Mouse (Mus musculus) forebrain, embryonic 14.5 days (tissue): ENCODE data around the gene Atp5h. TPM values are rescaled to one million over a fixed set of nuclear protein-coding genes. Genes with fewer than 3 reads are reported as not detected.
"Not testable (repeated sequence)": the region's sequence is repeated elsewhere in the genome, so short reads cannot be mapped to it uniquely, and the experiment has no call there.

Experiments
- ATAC-seq: fragments of 200-750 bp; cut with Nextera tagmentation; 2 replicates; pipeline ENCODE4 v1.8.0; 2017; ENCODE audit warnings: mild to moderate bottlenecking, moderate library complexity
- DNase-seq: peaks from one replicate; pipeline ENCODE4 v3.0.0-alpha.2; 2015; ENCODE audit warnings: low spot score
- H3K27ac ChIP-seq: fragments of 300-500 bp; sonication (generic); 2 replicates; pipeline ENCODE4 v1.5.1; 2014; ENCODE audit warnings: low read depth, mild to moderate bottlenecking, control low read depth, low read length, moderate library complexity
- H3K27me3 ChIP-seq: fragments of 300-500 bp; sonication (generic); replicated peaks from 2 replicates; pipeline ENCODE4 v1.6.1; 2014; ENCODE audit warnings: low read length, control low read depth, mixed read lengths; ENCODE audit not compliant: control insufficient read depth, insufficient read depth
- H3K36me3 ChIP-seq: fragments of 300-500 bp; sonication (generic); 2 replicates; pipeline ENCODE4 v1.6.1; 2014; ENCODE audit warnings: low read length, control low read depth; ENCODE audit not compliant: control insufficient read depth, insufficient read depth
- H3K4me1 ChIP-seq: fragments of 300-500 bp; sonication (generic); 2 replicates; pipeline ENCODE4 v1.6.1; 2014; ENCODE audit warnings: antibody characterized with exemption, low read length, control low read depth; ENCODE audit not compliant: control insufficient read depth, insufficient read depth
- H3K4me2 ChIP-seq: fragments of 300-500 bp; sonication (generic); 2 replicates; pipeline ENCODE4 v1.6.1; 2014; ENCODE audit warnings: mild to moderate bottlenecking, control low read depth, low read length
- H3K4me3 ChIP-seq: fragments of 300-500 bp; sonication (generic); 2 replicates; pipeline ENCODE4 v1.5.1; 2014; ENCODE audit warnings: low read depth, low read length, control low read depth
- H3K9ac ChIP-seq: fragments of 300-500 bp; sonication (generic); 2 replicates; pipeline ENCODE4 v1.6.1; 2014; ENCODE audit warnings: mild to moderate bottlenecking, low read length, control low read depth, moderate library complexity
- H3K9me3 ChIP-seq: fragments of 300-500 bp; sonication (generic); replicated peaks from 2 replicates; pipeline ENCODE4 v1.6.1; 2016; ENCODE audit warnings: low read length, control low read depth, mixed read lengths; ENCODE audit not compliant: control insufficient read depth
- WGBS: fragments of 180-500 bp; shearing (Covaris S2); extraction: QIAGEN DNeasy Blood & Tissue Kit; methylation state at CpG from one replicate; pipeline ENCODE4 v1.1.7; 2014; 5-methylcytosine and 5-hydroxymethylcytosine counted together
- polyA plus RNA-seq: library from polyadenylated mRNA; unstranded; fragments of >200 nt; fragmentation: Nextera tagmentation; extraction: Ambion mirVana; gene quantifications from 2 replicates; pipeline ENCODE4 v1.2.1, GENCODE M21; 2014

Gene Atp5h
- polyA plus RNA-seq, 1 experiment from 2014 or later, result 904 TPM

DNA sequence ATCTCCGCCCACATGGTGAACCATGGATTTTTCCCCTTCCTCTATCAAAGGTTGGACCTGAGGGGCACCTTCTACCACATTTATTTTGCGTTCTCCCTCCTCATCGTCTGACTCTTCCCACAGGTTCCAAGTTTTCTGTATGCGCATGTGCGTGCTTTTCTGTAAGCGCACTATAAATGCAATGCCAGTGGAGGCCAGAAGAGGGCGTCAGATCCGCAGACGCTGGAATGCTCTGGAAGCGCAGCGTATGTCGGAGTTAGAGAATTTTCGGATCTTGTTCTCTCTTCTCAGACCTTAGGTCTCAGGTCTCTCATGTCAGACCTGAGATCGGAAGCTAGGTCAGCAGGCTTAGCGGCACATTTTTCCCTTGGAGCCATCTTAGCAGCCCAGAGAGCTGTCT lies 35.9 kb upstream of the Atp5h start:
- no peak overlapping the region for H3K27ac ChIP-seq
- H3K9ac ChIP-seq, result no peak overlapping the region
- H3K36me3 ChIP-seq, result no peaks in the 10 kb centered on the region
- no peaks in the 10 kb centered on the region for H3K27me3 ChIP-seq
- no peaks in the 10 kb centered on the region for H3K9me3 ChIP-seq
- no peaks in the 10 kb centered on the region for H3K4me1 ChIP-seq
- WGBS, result 86% methylated on average over 15 of the region's 15 CpGs
- no peak for DNase-seq
- H3K4me3 ChIP-seq, result no peak overlapping the region
- H3K4me2 ChIP-seq, result no peak overlapping the region
- ATAC-seq, result no peak

DNA sequence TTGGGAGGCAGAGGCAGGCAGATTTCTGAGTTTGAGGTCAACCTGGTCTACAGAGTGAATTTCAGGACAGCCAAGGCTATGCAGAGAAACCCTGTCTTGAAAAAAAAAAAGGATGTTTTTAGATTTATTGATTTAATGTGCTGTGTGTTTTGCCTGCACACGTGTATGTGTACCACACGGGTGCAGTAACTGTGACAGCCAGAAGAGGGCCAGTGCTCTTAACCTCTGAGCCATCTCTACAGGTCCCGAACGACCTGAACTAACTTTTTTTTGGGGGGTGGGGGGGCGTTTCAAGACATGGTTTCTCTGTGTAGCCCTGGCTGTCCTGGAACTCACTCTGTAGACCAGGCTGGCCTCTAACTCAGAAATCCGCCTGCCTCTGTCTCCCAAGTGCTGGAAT lies 35.1 kb upstream of the Atp5h start:
- not testable (repeated sequence) for H3K4me2 ChIP-seq, H3K4me3 ChIP-seq, H3K36me3 ChIP-seq, H3K9ac ChIP-seq, DNase-seq, H3K27ac ChIP-seq, H3K27me3 ChIP-seq, H3K4me1 ChIP-seq, H3K9me3 ChIP-seq, ATAC-seq
- WGBS, result 82% methylated on average over 6 of the region's 6 CpGs

DNA sequence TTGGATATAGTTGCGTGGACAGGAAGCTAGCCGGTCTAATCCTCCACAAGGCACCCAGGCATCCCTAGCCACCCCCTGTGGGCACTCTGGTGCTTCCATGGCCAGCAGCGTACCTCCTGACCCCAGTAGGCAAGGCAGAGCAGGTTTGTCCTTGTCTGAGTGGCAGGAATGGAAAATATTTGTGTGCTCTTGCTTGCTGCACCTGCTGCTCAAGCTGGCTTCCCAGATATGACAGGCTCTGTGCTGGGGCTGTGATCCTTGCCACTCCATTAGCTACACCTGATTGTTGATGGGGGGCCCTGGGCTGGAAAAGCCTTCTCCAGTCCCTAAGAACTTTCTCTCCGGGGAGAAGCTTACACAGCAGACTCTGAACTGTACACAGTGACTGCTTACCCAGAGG lies 33.5 kb upstream of the Atp5h start:
- H3K9ac ChIP-seq, result no peak overlapping the region
- H3K4me1 ChIP-seq, result no peaks in the 10 kb centered on the region
- ATAC-seq, result no peak
- H3K4me3 ChIP-seq, result no peak overlapping the region
- no peak for DNase-seq
- WGBS, result 71% methylated on average over 4 of the region's 4 CpGs
- no peaks in the 10 kb centered on the region for H3K9me3 ChIP-seq
- H3K4me2 ChIP-seq, result no peak overlapping the region
- H3K27ac ChIP-seq, result no peak overlapping the region
- no peaks in the 10 kb centered on the region for H3K36me3 ChIP-seq
- no peaks in the 10 kb centered on the region for H3K27me3 ChIP-seq

DNA sequence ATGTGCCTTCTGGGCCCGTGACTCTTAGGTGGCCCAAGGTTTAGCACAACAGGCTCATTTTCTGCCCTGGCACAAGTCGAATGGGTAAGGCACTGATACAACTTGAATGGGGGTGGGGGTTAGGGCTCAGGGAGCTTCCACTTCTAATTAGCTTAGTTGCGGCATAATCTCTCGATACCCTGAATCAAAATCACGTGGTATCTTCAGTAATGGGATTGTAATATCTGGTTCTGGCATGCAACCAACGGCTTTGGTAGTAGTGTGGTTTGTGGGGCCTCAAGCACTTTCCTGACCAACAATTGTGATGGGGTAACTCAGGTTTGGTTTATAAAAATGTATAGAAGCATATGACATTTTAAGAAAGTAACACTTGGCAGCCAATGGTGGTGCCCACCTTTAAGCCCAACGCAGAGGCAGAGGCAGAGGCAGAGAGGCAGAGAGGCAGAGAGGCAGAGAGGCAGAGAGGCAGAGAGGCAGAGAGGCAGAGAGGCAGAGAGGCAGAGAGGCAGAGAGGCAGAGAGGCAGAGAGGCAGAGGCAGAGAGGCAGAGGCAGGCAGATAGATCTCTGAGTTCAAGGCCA lies 32.6 kb upstream of the Atp5h start:
- WGBS, result 64% methylated on average over 7 of the region's 7 CpGs
- Histone ChIP-seq H3K36me3 (no peaks in the 10 kb centered on the region), H3K4me1 (no peaks in the 10 kb centered on the region), H3K4me3 (no peak overlapping the region), H3K4me2 (no peak overlapping the region), H3K9me3 (no peaks in the 10 kb centered on the region), H3K27ac (no peak overlapping the region), H3K27me3 (no peaks in the 10 kb centered on the region), H3K9ac (no peak overlapping the region)
- DNase-seq, result no peak
- no peak for ATAC-seq

DNA sequence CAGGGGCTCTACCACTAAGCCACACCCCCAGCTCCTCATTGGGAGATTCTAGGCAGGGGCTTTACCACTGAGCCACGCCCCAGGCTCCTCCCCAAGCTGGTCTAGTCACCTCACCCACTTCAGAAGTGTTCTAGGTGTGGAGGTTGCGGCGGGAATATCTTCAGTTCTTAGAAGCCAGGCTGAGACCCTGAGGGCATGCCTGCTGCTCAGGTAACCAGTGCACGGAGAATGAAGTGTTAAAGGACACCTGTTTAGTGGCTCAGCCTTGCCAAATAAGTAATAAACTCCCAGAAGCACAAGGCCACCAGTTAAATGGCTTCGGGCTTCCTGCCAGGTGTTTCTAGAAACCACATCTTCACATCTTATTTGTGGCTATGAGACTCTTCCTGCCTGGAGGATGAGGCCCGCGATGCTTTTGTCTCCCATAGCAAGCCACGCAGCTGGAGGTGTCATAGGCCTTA lies 32.0 kb upstream of the Atp5h start:
- Histone ChIP-seq H3K9me3 (no peaks in the 10 kb centered on the region), H3K36me3 (no peaks in the 10 kb centered on the region), H3K27me3 (no peaks in the 10 kb centered on the region), H3K4me3 (no peak overlapping the region), H3K4me2 (no peak overlapping the region), H3K4me1 (no peaks in the 10 kb centered on the region), H3K27ac (no peak overlapping the region), H3K9ac (no peak overlapping the region)
- 83% methylated on average over 8 of the region's 8 CpGs for WGBS
- DNase-seq (no peak), ATAC-seq (no peak)

DNA sequence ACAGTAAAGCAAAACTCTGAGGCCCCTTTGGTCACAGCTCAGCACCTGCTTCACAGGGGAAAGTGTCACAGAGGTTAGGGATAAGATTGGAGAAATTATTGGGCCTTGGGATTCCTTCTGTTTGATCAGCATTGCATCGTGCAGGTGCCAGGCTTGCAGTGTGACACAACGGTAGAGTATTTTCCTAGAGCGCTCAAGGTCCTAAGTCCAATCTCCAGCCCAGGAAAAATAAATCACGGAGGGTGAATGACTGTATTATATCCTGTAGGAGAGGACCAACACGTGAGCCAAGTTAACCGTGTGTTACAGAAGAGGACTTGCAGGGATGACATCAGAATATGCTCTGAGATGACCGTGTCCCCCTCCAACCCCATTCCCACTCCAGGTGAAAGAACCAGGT lies 30.4 kb upstream of the Atp5h start:
- Histone ChIP-seq H3K27me3 (no peaks in the 10 kb centered on the region), H3K9ac (no peak overlapping the region), H3K4me3 (no peak overlapping the region), H3K36me3 (no peaks in the 10 kb centered on the region), H3K27ac (no peak overlapping the region), H3K4me2 (no peak overlapping the region), H3K9me3 (no peaks in the 10 kb centered on the region), H3K4me1 (no peaks in the 10 kb centered on the region)
- ATAC-seq (no peak), DNase-seq (no peak)
- 94% methylated on average over 7 of the region's 7 CpGs for WGBS

DNA sequence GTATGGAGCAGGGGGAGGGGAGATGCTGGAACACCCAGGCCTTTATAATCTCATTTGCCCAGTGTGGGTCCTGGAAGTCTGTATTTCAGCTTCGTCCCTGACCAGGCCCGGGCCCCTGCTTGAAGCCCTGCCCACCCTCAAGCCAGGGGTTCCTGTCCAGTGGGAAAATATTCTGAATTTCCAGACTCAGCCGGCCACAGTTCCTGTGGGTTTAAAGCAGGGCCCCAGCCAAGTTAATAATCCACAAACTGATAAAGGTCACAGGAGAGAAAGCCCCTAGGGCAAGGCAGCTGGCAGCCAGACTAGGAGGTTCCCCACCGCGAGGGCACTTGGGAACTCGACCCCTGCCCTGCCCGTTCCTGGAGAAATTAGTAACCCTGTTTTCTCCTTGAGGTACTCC lies 29.2 kb upstream of the Atp5h start:
- Histone ChIP-seq H3K9ac (no peak overlapping the region), H3K4me2 (no peak overlapping the region), H3K4me1 (no peaks in the 10 kb centered on the region), H3K4me3 (no peak overlapping the region), H3K27ac (no peak overlapping the region), H3K27me3 (no peaks in the 10 kb centered on the region), H3K36me3 (no peaks in the 10 kb centered on the region), H3K9me3 (no peaks in the 10 kb centered on the region)
- ATAC-seq (no peak), DNase-seq (no peak)
- 69% methylated on average over 7 of the region's 7 CpGs for WGBS

DNA sequence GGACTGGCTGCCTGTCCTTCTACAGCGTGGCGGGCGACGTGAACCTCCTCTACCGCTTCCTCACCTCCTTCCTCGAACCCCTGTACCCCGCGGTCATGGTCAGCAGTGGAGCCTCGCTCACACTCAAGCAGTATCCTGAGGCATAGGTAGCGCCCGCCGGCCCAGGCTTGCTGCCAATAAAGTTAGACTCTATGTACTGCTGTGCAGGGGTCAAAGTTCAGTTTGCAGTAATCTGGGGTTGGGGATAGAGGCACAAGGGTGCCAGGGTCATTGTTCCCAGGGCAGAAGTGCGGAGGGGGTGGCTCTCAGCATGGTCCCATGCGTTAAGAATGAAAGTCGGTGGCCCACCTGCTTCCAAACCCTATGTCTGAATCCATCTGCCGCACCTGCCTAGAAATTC lies 28.3 kb upstream of the Atp5h start:
- no peaks in the 10 kb centered on the region for H3K9me3 ChIP-seq
- no peaks in the 10 kb centered on the region for H3K27me3 ChIP-seq
- H3K27ac ChIP-seq, result no peak overlapping the region
- 87% methylated on average over 16 of the region's 16 CpGs for WGBS
- H3K4me3 ChIP-seq, result no peak overlapping the region
- DNase-seq (no peak), ATAC-seq (no peak)
- no peaks in the 10 kb centered on the region for H3K4me1 ChIP-seq
- H3K4me2 ChIP-seq, result no peak overlapping the region
- no peak overlapping the region for H3K9ac ChIP-seq
- H3K36me3 ChIP-seq, result no peaks in the 10 kb centered on the region

DNA sequence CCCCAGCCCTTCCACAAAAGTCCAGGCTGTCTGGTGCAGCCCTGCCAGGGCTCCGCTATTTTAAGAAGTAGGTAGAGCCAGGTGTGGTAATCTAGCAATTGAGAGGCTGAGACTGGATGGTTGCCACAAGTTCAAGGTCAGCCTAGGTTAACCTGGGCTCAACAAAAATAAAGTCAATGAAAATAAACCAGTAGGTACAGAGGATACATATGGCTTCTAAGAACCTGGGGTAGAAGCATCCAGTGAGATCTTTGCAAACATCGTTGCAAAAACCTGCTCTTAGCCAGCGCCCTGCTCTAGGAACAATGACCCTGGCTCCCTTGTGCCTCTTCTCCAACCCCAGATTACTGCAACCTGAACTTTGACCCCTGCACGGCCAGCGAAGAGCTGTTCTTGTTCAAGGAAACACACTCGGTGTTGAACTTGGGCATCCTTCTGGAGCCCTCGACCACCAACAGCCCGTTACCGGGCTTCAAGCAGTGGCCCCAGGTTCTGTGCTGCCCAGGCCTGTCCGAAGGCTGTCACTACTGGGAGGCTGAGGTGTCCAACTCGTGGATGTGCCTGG lies 27.6 kb upstream of the Atp5h start:
- WGBS, result 90% methylated on average over 11 of the region's 11 CpGs

More for the DNA sequence above, 27.6 kb upstream of the Atp5h start:
- no peaks in the 10 kb centered on the region for H3K27me3 ChIP-seq
- ATAC-seq (no peak), DNase-seq (no peak)
- H3K4me2 ChIP-seq, result no peak overlapping the region
- no peaks in the 10 kb centered on the region for H3K36me3 ChIP-seq
- H3K9ac ChIP-seq, result no peak overlapping the region
- no peak overlapping the region for H3K27ac ChIP-seq
- H3K4me1 ChIP-seq, result no peaks in the 10 kb centered on the region
- H3K9me3 ChIP-seq, result no peaks in the 10 kb centered on the region
- no peak overlapping the region for H3K4me3 ChIP-seq
